Mouse (Mus musculus) liver, embryonic 16.5 days (tissue): ENCODE results near the gene Gm4952. TPM values are rescaled to one million over a fixed set of nuclear protein-coding genes. Genes with fewer than 3 reads are reported as not detected.
A peak's percentile ranks its signal among the peaks of the same experiment; 100 is the strongest.

Experiments used
- ATAC-seq: fragments of 200-750 bp; cut with Nextera tagmentation; 2 replicates; pipeline ENCODE4 v1.8.0; 2017; ENCODE audit warnings: low read depth, mild to moderate bottlenecking, moderate number of reproducible peaks, moderate library complexity
- H3K27ac ChIP-seq: fragments of 300-500 bp; sonication (generic); 2 replicates; pipeline ENCODE4 v1.5.1; 2014; ENCODE audit warnings: mild to moderate bottlenecking, low read length
- H3K27me3 ChIP-seq: fragments of 300-500 bp; sonication (generic); 2 replicates; pipeline ENCODE4 v1.6.1; 2014; ENCODE audit warnings: low read depth, low read length, mixed read lengths; ENCODE audit not compliant: control insufficient read depth, insufficient read depth
- H3K36me3 ChIP-seq: fragments of 300-500 bp; sonication (generic); 2 replicates; pipeline ENCODE4 v1.6.1; 2014; ENCODE audit warnings: mild to moderate bottlenecking; ENCODE audit not compliant: control insufficient read depth, insufficient read depth
- H3K4me1 ChIP-seq: fragments of 300-500 bp; sonication (generic); 2 replicates; pipeline ENCODE4 v1.6.1; 2014; ENCODE audit warnings: low read depth, low read length, mixed read lengths; ENCODE audit not compliant: control insufficient read depth
- H3K4me2 ChIP-seq: fragments of 300-500 bp; sonication (generic); 2 replicates; pipeline ENCODE4 v1.6.1; 2014; ENCODE audit warnings: low read depth, low read length, mixed read lengths
- H3K4me3 ChIP-seq: fragments of 300-500 bp; sonication (generic); 2 replicates; pipeline ENCODE4 v1.5.1; 2014; ENCODE audit warnings: low read depth, mild to moderate bottlenecking, low read length
- H3K9ac ChIP-seq: fragments of 300-500 bp; sonication (generic); 2 replicates; pipeline ENCODE4 v1.6.1; 2014; ENCODE audit warnings: low read depth, low read length
- H3K9me3 ChIP-seq: fragments of 300-500 bp; sonication (generic); replicated peaks from 2 replicates; pipeline ENCODE4 v1.6.1; 2016; ENCODE audit warnings: low read length; ENCODE audit not compliant: control insufficient read depth
- WGBS: fragments of 180-500 bp; shearing (Covaris S2); extraction: QIAGEN DNeasy Blood & Tissue Kit; methylation state at CpG from one replicate; pipeline ENCODE4 v1.1.7; 2014; ENCODE audit not compliant: insufficient replicate concordance; 5-methylcytosine and 5-hydroxymethylcytosine counted together
- polyA plus RNA-seq: library from polyadenylated mRNA; unstranded; fragments of >200 nt; fragmentation: Nextera tagmentation; extraction: Ambion mirVana; gene quantifications from 2 replicates; pipeline ENCODE4 v1.2.1, GENCODE M21; 2015

Gene Gm4952
- polyA plus RNA-seq, 1 experiment from 2014 or later: 22.6 TPM

DNA sequence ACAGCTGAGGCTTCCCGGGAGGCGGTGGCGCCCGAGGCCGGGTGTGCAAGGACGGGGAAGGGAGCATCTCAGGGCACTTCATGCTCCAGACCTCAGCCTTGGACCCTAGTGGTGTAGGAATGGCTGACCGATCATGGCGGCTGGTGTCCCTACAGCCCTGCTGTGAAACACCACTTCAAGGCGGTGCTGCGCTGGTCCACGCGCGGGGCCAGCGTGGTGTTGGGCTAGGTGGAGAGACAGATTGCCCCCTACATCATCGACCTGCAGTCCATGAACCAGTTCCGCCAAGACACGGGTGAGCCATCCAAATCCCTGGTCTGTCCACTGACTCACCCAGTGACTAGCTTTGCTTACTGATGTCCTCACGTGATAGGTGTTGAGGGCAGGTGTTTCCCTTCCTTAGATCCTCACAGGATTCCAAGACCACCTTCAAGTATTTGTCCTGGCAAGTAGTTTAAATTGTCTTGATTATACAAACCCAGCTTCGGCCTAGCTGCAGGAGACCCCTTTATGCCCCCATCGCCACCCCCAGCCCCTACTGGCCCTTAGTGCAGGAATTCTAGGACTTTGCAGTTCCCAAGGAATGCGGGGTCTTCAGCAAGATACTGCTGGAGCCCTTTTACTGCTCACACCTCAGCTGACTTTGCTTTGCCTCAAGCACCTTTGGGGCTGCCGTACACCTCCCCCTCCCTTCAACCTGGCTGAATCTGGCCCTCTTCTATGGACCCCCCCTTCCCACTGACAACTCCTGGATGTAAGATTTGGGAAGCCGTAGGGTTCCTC is 3.3 kb upstream of the Gm4952 start:
- Histone ChIP-seq H3K9me3 (no peaks in the 10 kb centered on the region), H3K9ac (peak overlapping the region; percentile 62), H3K4me3 (peak overlapping the region; percentile 65), H3K4me2 (peak overlapping the region; percentile 70), H3K4me1 (peaks cover 3% of the 10 kb centered on the region; the same call in 1 of the 2 replicates), H3K27me3 (peaks cover 7% of the 10 kb centered on the region), H3K27ac (peak overlapping the region; percentile 74), H3K36me3 (no peaks in the 10 kb centered on the region)
- 0 out of 2 replicates have a peak, but pooled peaks have one; percentile 2 for ATAC-seq
- WGBS: 17% methylated on average over 23 of the region's 23 CpGs

DNA sequence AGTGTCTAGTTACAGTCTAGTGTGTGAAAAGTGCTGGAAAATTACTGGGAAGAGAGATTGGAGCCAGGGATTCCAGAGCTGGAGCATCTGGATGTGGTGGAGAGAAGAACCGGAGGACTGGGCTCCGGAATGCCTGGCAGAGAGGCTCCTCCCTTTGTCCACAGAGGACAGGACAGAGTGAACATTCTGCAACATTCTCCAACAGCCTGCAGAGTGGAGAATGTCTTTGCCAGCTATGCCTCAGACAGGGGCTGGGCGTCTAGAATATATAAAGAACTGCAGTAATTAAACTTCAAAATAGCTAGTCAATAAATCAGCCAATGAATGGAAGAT is 2.7 kb upstream of the Gm4952 start:
- H3K9ac ChIP-seq: no peak overlapping the region
- peaks cover 3% of the 10 kb centered on the region; the same call in 1 of the 2 replicates for H3K4me1 ChIP-seq
- no peak overlapping the region for H3K27ac ChIP-seq
- WGBS: 63% methylated on average over 3 of the region's 3 CpGs
- peaks cover 7% of the 10 kb centered on the region for H3K27me3 ChIP-seq
- H3K36me3 ChIP-seq: no peaks in the 10 kb centered on the region
- peak overlapping the region; percentile 65 for H3K4me3 ChIP-seq
- no peaks in the 10 kb centered on the region for H3K9me3 ChIP-seq
- ATAC-seq: no peak
- peak overlapping the region; percentile 70 for H3K4me2 ChIP-seq

DNA sequence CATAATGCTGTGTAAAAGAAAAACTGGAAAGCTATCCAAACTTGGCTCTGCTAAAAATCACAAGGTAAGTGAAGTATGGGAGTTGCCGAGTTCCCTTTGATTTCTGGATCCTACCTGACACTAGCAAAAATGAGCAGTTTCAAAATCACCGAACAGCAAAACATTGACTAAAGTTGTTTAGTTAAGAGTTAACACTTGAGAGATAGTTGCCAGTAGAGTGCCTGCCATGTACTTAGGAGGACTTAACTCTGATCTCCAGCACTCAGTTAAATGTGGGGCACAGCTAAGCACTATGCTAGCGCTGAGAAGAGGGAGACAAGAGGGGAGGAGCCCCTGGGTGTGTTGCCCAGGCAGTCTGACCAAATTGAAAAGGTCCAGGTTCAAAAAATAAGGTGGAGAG is 1.1 kb upstream of the Gm4952 start:
- Histone ChIP-seq H3K4me2 (no peak overlapping the region), H3K4me1 (peaks cover 3% of the 10 kb centered on the region; the same call in 1 of the 2 replicates), H3K27me3 (peaks cover 7% of the 10 kb centered on the region), H3K9ac (no peak overlapping the region), H3K9me3 (no peaks in the 10 kb centered on the region), H3K27ac (no peak overlapping the region), H3K4me3 (no peak overlapping the region), H3K36me3 (no peaks in the 10 kb centered on the region)
- 49% methylated on average over 3 of the region's 3 CpGs for WGBS
- no peak for ATAC-seq

DNA sequence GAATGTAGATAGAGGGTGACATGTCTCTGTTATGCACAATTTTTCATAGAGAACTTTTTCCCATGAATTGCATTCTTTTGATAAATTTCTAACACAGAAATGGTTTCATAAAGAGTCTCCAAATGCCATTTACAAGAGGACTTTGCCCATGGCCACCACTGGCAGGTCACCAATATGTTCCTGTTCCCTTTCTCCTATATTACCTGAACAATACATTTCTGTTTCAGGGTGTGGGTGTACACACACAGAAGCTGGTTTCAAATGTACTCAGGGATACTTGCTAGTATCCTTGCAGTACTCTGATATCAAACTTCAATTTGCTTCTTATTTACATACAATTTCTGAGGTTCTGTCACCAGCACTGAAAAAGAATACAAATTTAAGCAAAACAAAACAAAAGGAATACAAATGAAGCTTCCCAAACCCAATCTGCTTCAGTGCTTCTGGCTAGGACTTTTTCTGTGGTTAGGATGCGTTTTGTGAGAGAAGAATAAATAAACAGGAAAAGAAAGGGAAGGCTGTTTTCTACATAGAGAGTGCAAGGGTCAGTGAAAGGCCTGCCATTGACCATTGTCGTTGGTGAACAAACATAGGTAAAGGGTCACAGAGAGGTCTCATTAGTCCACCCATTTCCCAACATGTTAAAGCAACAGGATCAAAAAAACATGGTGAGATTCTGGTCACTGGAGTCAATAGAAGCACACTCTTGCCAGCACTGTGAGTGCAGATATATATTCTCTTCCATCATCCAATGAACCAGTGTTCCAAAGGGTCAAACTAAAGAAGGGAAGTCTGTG is 1.1 kb downstream of the Gm4952 start:
- no peak overlapping the region for H3K4me3 ChIP-seq
- no peaks in the 10 kb centered on the region for H3K36me3 ChIP-seq
- peak overlapping the region; percentile 31 for H3K27ac ChIP-seq
- H3K4me2 ChIP-seq: peak overlapping the region; percentile 14; the same call in 1 of the 2 replicates
- H3K27me3 ChIP-seq: peaks cover 7% of the 10 kb centered on the region
- ATAC-seq: peak; percentile 75
- no peak overlapping the region for H3K9ac ChIP-seq
- 18% methylated on average over 2 of the region's 2 CpGs for WGBS
- H3K4me1 ChIP-seq: peaks cover 3% of the 10 kb centered on the region; the same call in 1 of the 2 replicates
- no peaks in the 10 kb centered on the region for H3K9me3 ChIP-seq

DNA sequence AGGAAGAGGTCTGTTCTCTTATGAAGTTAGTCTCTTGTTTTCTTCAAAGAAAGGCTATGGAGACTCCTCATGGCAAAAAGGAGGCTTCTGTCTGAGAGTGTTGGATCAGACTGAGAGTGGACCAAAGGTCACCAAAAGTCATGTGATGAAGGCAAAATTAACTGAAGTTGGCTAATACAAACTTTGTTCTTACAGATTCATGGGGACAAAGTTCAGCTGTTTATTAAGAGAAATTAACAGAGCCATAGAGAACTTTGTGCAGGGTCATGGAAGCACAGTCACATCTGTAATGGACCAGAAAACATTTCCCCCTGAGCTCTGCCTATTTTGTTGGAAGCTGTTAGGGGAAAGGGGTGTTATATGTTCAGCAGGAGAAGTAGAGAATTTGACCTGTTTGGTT is 8.6 kb downstream of the Gm4952 start:
- peak; percentile 39; the same call in 1 of the 2 replicates for ATAC-seq
- no peak overlapping the region for H3K9ac ChIP-seq
- H3K9me3 ChIP-seq: no peaks in the 10 kb centered on the region
- no peak overlapping the region for H3K27ac ChIP-seq
- no peak overlapping the region for H3K4me2 ChIP-seq
- no peaks in the 10 kb centered on the region for H3K27me3 ChIP-seq
- no peak overlapping the region for H3K4me3 ChIP-seq
- H3K36me3 ChIP-seq: no peaks in the 10 kb centered on the region
- H3K4me1 ChIP-seq: no peaks in the 10 kb centered on the region

DNA sequence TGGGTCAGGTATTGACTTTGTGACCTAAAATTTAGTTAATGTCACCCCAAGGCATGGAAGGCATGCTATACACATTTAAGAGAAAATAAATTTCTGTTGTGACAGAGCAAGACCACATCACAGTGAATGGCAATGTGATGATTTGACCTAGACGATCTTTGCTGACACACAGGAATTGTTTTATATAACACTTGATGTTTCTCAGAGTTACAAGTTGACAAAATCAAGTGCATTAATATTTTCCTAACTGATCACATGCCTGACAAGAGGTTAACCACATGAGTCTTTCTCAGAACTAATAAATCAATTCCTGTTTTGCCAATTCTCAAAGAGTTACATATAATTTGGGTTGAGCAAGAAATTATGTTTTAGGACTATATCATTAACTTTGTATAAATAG is 13.9 kb downstream of the Gm4952 start:
- 45% methylated on average over 1 of the region's 1 CpGs for WGBS
- Histone ChIP-seq H3K4me2 (no peak overlapping the region), H3K4me1 (no peaks in the 10 kb centered on the region), H3K4me3 (no peak overlapping the region), H3K27ac (no peak overlapping the region), H3K27me3 (no peaks in the 10 kb centered on the region), H3K9me3 (no peaks in the 10 kb centered on the region), H3K36me3 (no peaks in the 10 kb centered on the region), H3K9ac (no peak overlapping the region)
- no peak for ATAC-seq

DNA sequence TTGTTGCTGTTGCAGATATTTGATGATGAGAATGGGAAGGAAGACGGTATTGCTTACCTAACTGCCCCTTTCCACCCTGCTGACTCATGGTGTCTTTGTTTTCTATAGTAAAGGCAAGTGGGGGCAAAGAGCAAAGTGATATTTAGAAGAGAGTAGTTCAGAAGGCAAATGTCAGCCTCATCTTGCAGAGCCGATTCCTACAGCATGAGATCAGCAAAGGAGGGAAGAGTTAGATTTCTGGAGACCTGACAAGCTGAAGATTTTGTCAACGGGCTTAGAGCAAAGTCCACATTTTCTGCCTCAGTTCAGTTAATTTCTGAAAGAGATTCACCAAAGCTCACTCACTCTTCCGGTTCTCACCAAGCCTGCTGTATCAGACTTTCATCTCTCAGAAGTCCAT is 33.4 kb downstream of the Gm4952 start, which contains the start of gene Glyat:
Gene Glyat, plus strand, starts transcription at position 133 of the 400 bp plus-strand sequence.
- no peak for ATAC-seq
- Histone ChIP-seq H3K4me1 (no peaks in the 10 kb centered on the region), H3K27me3 (no peaks in the 10 kb centered on the region), H3K9ac (no peak within 1 kb of the TSS), H3K27ac (no peak within 1 kb of the TSS), H3K4me2 (no peak within 1 kb of the TSS), H3K4me3 (no peak within 1 kb of the TSS), H3K36me3 (no peaks in the 10 kb centered on the region), H3K9me3 (no peaks in the 10 kb centered on the region)
- WGBS: 38% methylated on average over 4 of the region's 4 CpGs

DNA sequence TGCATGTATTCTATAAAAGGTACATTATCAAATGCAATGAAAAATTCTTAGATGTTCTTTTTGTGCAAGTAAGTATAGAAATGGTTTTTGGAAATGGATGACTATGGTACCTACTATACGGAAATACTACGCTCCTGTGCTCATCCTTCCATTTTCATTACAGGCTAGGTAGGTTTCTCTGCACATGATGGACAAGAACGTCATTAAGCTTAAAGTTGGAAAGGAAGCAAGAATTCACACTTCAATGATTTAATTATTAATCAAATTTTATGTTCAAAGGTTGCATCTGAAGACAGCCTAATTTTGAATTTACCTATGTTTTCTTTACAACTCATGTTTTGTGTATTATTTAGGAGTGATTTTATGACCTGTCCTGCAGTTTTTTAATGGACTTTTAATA is 34.5 kb downstream of the Gm4952 start:
- 74% methylated on average over 3 of the region's 3 CpGs for WGBS
- no peak overlapping the region for H3K27ac ChIP-seq
- H3K27me3 ChIP-seq: no peaks in the 10 kb centered on the region
- no peak overlapping the region for H3K9ac ChIP-seq
- no peak overlapping the region for H3K4me2 ChIP-seq
- no peaks in the 10 kb centered on the region for H3K9me3 ChIP-seq
- no peak overlapping the region for H3K4me3 ChIP-seq
- no peaks in the 10 kb centered on the region for H3K36me3 ChIP-seq
- no peak for ATAC-seq
- no peaks in the 10 kb centered on the region for H3K4me1 ChIP-seq

DNA sequence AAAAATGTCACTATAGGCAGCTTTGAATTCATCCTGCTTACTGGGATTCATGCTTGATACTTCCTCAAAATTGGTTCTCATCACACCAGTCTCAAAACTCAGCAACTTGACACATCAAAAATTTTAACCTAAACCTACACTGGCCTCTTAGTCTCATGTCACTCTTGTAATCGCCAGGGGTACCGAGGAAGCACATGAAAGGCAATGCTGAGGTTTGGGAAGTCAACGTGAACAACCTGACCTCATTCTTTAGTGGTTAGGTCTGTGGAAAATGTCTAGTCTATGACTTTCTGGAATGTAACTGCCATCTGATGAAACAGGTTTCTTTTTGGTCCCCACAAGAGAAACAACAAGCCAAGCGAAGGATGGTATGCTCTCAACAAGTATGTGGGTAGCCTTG is 35.2 kb downstream of the Gm4952 start:
- no peaks in the 10 kb centered on the region for H3K27me3 ChIP-seq
- H3K27ac ChIP-seq: no peak overlapping the region
- H3K36me3 ChIP-seq: no peaks in the 10 kb centered on the region
- no peaks in the 10 kb centered on the region for H3K4me1 ChIP-seq
- WGBS: 76% methylated on average over 4 of the region's 4 CpGs
- no peak overlapping the region for H3K4me2 ChIP-seq
- ATAC-seq: no peak
- no peak overlapping the region for H3K9ac ChIP-seq
- H3K9me3 ChIP-seq: no peaks in the 10 kb centered on the region
- H3K4me3 ChIP-seq: no peak overlapping the region
